Mouse (Mus musculus): ENCODE data around the gene Cd72.

Cd72 gene

DNA sequence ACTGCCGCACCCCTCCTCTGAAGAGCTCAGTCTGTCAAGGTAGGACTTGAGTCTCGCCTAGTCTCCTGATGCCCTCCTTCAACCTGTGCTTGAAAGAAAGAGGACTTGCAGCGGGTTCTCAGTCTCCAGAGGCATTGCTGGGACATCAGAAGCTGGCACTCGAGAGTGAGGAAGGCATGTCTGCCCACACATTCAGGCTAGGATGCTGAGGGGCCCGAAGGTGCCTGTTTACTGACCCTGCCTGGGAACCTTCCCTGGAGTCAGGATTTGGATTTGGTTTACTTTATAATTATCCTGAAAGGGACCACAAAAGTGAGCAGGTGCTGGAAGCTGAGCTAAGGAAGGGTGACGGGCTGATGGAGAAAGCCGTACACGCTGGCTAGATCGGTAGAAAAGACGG is 52.9 kb downstream of the Cd72 start:
- DNase-seq (ENCODE audit: low spot score): no peak

DNA sequence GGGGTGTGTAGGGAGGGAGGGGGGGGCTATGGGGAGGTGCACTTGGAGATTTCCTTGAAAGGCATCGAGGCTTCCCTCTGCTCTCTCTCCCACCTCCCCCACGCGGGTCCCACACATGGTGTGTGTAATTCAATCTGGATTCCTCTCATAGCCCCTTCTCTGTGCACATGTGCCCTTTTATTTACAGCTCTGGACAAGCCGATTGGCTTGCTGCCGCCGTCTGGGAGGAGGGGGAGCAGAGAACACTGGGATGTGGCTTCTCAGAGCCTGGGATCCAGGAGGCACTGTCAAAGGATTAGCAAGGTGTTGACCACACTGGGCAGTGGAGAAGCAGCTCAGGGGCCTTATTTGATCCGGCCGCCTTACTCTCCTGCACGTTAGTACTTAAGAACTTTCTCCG is 53.5 kb downstream of the Cd72 start:
- peak; percentile 60 for DNase-seq (ENCODE audit: low spot score)

DNA sequence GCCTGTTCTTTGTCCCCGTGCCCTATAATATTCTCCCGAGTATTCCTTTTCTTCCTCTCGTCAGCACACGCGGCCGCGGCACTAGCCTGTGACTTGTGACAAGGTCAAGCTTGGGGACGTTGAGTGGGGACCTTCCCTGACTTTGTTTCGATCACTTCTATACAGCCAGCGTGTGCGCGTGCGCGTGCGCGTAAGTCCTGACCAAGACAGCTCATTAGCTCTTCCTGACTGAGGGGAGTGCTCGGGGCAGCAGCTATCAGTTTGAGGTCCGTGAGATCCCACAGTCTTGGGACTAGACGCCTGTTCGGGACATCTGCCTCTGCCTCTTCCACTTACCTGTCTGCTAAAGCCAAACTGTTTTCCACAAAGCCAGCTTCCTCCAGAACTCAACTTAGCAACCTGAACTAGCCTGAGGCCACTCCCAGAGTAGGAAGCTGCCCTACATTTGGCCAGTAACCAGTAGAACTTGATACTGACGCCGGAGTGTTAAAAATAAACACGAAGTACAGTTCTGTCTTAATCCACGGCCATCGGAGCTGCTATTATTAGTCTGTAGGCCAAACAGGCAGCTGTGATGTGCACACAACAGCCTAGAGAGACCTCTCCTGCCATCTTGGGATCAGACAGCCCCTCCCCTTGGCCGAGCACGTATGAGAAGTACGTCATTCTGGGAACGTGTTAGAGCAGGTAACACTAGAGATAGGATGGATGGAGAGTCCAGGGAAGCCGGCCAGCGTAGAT is 54.9 kb downstream of the Cd72 start:
- DNase-seq (ENCODE audit: low spot score): no peak

DNA sequence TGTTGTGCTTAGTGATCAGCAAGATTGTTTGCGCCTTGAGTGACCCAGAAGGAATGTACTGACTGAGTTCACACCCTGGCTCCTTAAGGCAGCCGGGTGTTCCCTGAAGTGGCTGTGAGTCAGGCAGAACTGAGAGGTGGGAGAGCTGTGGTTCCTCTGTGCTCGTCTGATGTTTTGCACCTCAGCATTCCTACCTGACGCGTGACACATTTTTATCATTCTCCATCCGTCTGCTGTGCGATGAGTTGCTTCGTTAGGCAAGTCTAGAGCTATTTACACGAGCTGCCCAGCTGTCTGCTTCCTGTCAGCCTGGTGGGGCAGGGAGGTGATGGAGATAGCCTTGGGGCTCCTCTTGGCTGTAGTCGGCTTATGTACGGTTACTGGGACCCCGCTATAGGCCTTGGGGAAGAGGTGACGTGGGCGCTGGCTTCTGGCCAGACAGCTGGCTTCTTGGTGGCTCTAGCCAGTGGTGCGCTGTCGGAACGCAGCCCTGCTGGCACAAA is 55.5 kb downstream of the Cd72 start:
- no peak for DNase-seq (ENCODE audit: low spot score)

DNA sequence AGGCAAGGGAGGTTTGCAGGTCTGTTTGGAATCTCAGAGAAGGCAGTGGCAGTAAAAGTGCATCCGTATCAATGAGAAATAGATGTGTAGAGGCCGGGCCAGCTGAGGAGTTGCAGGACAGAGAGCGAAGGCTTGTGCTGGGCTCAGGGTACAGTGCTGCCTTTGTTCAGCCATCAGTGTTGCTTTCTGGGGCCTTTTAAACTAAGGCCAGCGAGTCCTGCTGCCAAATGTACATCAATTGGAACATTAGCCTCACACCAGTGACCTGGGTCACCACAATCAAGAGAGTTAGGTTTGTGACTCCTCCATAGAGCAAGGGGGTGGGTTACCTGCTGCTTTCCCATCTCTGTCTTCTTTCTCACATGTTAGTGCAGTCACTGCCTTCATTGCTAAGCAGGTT is 56.4 kb downstream of the Cd72 start:
- DNase-seq (ENCODE audit: low spot score): no peak

All from urinary bladder, postnatal 14 days (tissue).